Mouse (Mus musculus): ENCODE measurements at regions not wholly inside any gene's neighbourhood (a gene's known extent, or its start where the extent isn't known, plus 50 kb on each side); places are given as distances from the start of the nearest gene placed in this dataset.

DNA sequence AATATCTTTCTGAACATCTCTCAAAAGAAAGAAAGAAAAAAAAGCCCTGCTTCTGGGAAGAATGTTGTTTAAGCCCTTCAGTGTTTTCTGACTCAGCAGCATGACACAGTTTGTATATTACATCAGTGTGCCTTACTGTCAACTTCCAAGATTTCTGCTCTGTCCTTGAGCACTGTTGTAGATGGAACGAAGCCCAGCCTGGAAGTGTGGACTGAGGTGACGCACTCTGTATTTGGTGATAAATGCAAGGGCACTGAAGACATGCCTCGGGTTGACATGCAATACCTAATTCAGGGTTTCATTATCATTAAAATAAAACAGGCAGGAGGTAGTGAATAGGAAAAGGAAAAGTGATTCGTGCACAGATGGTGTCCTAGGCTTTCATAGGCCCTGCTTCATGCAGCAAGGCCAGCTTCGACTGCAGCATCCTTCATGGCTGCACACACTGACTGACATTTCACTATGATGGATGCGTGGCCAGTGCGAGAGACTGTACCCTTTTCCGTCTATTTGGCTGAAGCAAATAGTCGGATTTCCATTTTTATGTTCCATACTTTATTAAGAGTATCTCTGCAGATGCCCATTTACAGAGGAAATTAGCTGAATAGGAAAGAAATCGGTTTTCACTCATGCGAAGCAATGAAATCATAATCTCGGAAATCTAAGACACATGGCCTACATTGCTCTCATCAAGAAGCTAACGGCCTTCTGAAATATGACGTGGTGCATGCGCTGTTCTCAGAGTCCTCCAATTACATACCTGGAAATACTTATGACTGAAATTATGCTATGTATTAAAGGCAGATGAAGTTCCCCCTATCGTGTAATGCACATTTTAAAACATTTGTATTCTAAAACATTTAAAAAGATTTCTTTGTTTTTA, 400.7 kb upstream of the Nr5a2 start:
- TF ChIP-seq POLR2A (IDR thresholded peaks at IDR 0.05; ENCODE audit: low read depth, low read length) (no peak), CTCF (IDR thresholded peaks at IDR 0.05; ENCODE audit: extremely low read depth, insufficient read depth, insufficient read length, insufficient replicate concordance) (no peak)

All from spleen, adult 2 months (tissue).